Mouse (Mus musculus): ENCODE results near the gene Arid5b. TPM values are rescaled to one million over a fixed set of nuclear protein-coding genes. Genes with fewer than 3 reads are reported as not detected.
A peak's percentile ranks its signal among the peaks of the same experiment; 100 is the strongest.

The Arid5b gene
- polyA plus RNA-seq, 1 experiment from 2014 or later: 42.1 TPM

GRCm38 (mm10) chr10:68135416-68135815, 143.1 kb downstream of the Arid5b start:
- DNase-seq (ENCODE audit: low spot score): no peak
- Histone ChIP-seq H3K4me3 (ENCODE audit: low read depth, low read length) (no peak overlapping the region), H3K36me3 (ENCODE audit: control insufficient read depth, insufficient read depth, low read length) (no peaks in the 10 kb centered on the region), H3K4me1 (ENCODE audit: control insufficient read depth, insufficient read depth, low read length) (peaks cover 29% of the 10 kb centered on the region), H3K27me3 (ENCODE audit: control insufficient read depth, insufficient read depth, low read length) (no peaks in the 10 kb centered on the region), H3K4me2 (ENCODE audit: low read depth, severe bottlenecking) (peak overlapping the region; percentile 58; the same call in 1 of the 2 replicates), H3K9me3 (ENCODE audit: control insufficient read depth, low read length) (no peaks in the 10 kb centered on the region), H3K9ac (ENCODE audit: low read length) (no peak overlapping the region), H3K27ac (replicated peaks; ENCODE audit: low read depth, low read length) (no peak overlapping the region)
- 30% methylated on average over 4 of the region's 4 CpGs for WGBS
- no peak for ATAC-seq (ENCODE audit: insufficient number of reproducible peaks, low FRiP score, low TSS enrichment, low read depth)

DNA sequence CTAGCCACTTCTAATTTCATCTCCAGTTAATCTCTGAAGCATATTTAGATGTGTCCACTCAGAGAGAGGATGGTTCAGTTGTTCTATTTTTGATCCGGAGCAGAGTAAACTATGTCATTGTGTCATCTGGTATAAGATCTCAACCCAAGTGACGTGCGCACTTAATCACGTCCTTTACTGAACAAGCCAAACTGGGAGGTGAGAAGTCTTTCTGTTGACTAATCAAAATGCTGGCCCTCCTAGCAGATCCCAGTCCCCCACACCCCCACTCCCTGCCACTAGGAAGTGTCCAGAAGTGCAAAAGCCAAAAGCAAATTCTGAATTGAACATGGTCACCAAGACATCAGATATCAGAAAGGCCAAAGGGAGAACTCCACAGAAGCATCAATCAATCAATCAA, 144.0 kb downstream of the Arid5b start:
- H3K27me3 ChIP-seq (ENCODE audit: control insufficient read depth, insufficient read depth, low read length): no peaks in the 10 kb centered on the region
- H3K4me3 ChIP-seq (ENCODE audit: low read depth, low read length): no peak overlapping the region
- H3K27ac ChIP-seq (replicated peaks; ENCODE audit: low read depth, low read length): no peak overlapping the region
- DNase-seq (ENCODE audit: low spot score): no peak
- H3K9me3 ChIP-seq (ENCODE audit: control insufficient read depth, low read length): no peaks in the 10 kb centered on the region
- peaks cover 31% of the 10 kb centered on the region for H3K4me1 ChIP-seq (ENCODE audit: control insufficient read depth, insufficient read depth, low read length)
- no peak for ATAC-seq (ENCODE audit: insufficient number of reproducible peaks, low FRiP score, low TSS enrichment, low read depth)
- H3K36me3 ChIP-seq (ENCODE audit: control insufficient read depth, insufficient read depth, low read length): no peaks in the 10 kb centered on the region
- no peak overlapping the region for H3K4me2 ChIP-seq (ENCODE audit: low read depth, severe bottlenecking)
- 86% methylated on average over 4 of the region's 4 CpGs for WGBS
- H3K9ac ChIP-seq (ENCODE audit: low read length): no peak overlapping the region

DNA sequence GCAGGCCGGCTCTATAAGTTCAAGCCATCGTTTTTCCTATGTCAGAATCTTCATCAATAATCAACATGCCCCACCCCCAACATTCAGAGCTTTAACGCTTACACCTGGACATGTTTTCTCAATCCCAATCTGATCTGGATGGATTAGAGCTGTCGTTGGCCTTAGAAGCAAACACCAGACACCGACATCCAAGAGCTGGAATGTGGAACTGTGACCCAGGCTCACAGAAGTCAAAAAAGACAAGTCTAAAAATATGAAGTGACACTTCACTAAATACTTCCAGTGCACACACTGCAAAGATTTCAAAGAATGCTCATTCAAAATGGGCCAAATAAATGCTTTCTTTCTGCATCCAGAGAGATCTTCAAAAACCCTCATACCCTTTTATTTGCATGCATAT, 144.5 kb downstream of the Arid5b start:
- Histone ChIP-seq H3K4me3 (ENCODE audit: low read depth, low read length) (no peak overlapping the region), H3K9me3 (ENCODE audit: control insufficient read depth, low read length) (no peaks in the 10 kb centered on the region), H3K9ac (ENCODE audit: low read length) (no peak overlapping the region), H3K27ac (replicated peaks; ENCODE audit: low read depth, low read length) (no peak overlapping the region), H3K4me2 (ENCODE audit: low read depth, severe bottlenecking) (no peak overlapping the region), H3K36me3 (ENCODE audit: control insufficient read depth, insufficient read depth, low read length) (no peaks in the 10 kb centered on the region), H3K4me1 (ENCODE audit: control insufficient read depth, insufficient read depth, low read length) (peaks cover 31% of the 10 kb centered on the region), H3K27me3 (ENCODE audit: control insufficient read depth, insufficient read depth, low read length) (no peaks in the 10 kb centered on the region)
- DNase-seq (ENCODE audit: low spot score) (no peak), ATAC-seq (ENCODE audit: insufficient number of reproducible peaks, low FRiP score, low TSS enrichment, low read depth) (no peak)
- WGBS: 66% methylated on average over 5 of the region's 5 CpGs

DNA sequence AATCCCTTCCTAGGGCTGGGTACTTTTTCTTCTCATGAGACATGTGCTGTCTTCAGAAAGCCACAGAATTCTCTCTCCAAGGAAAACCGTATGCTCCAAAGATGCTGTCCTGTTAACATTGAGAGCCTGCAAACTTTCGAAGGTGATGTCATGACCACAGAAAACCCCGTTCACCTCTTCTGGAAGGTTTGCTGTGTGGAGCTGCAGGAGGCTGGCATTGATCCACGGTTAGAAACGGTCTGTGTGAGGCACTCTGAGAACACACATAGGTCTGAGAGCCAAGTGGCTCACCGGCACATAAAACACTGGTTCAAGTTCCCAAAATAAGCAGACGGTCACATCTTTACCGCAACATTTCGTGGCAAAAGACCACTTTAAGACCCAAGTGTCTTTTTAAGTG, 145.9 kb downstream of the Arid5b start:
- H3K36me3 ChIP-seq (ENCODE audit: control insufficient read depth, insufficient read depth, low read length): no peaks in the 10 kb centered on the region
- H3K4me3 ChIP-seq (ENCODE audit: low read depth, low read length): no peak overlapping the region
- H3K9ac ChIP-seq (ENCODE audit: low read length): no peak overlapping the region
- H3K4me2 ChIP-seq (ENCODE audit: low read depth, severe bottlenecking): no peak overlapping the region
- H3K4me1 ChIP-seq (ENCODE audit: control insufficient read depth, insufficient read depth, low read length): peaks cover 30% of the 10 kb centered on the region
- no peaks in the 10 kb centered on the region for H3K9me3 ChIP-seq (ENCODE audit: control insufficient read depth, low read length)
- H3K27ac ChIP-seq (replicated peaks; ENCODE audit: low read depth, low read length): no peak overlapping the region
- WGBS: 93% methylated on average over 9 of the region's 9 CpGs
- no peak for DNase-seq (ENCODE audit: low spot score)
- ATAC-seq (ENCODE audit: insufficient number of reproducible peaks, low FRiP score, low TSS enrichment, low read depth): no peak
- H3K27me3 ChIP-seq (ENCODE audit: control insufficient read depth, insufficient read depth, low read length): no peaks in the 10 kb centered on the region

DNA sequence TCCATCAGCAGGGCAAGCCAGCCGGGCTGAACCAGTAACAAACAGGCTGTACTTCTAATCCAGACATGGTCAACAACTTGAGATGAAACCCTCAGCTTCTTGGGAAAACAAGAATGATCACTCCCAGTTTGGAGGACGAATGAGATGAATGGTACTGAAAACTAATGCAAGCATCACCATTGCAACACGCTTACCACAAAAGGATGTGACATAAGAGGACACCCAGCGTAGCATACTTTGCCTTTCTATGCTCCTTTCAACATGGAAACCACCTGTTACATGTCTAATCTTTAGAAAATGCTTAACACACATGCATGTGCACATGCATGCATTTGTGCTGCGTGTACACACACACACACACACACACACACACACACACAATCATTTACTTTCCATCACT, 146.4 kb downstream of the Arid5b start:
- DNase-seq (ENCODE audit: low spot score) (no peak), ATAC-seq (ENCODE audit: insufficient number of reproducible peaks, low FRiP score, low TSS enrichment, low read depth) (no peak)
- H3K36me3 ChIP-seq (ENCODE audit: control insufficient read depth, insufficient read depth, low read length): no peaks in the 10 kb centered on the region
- H3K9ac ChIP-seq (ENCODE audit: low read length): no peak overlapping the region
- no peak overlapping the region for H3K27ac ChIP-seq (replicated peaks; ENCODE audit: low read depth, low read length)
- H3K4me2 ChIP-seq (ENCODE audit: low read depth, severe bottlenecking): no peak overlapping the region
- peaks cover 26% of the 10 kb centered on the region for H3K4me1 ChIP-seq (ENCODE audit: control insufficient read depth, insufficient read depth, low read length)
- no peaks in the 10 kb centered on the region for H3K9me3 ChIP-seq (ENCODE audit: control insufficient read depth, low read length)
- 88% methylated on average over 5 of the region's 5 CpGs for WGBS
- no peaks in the 10 kb centered on the region for H3K27me3 ChIP-seq (ENCODE audit: control insufficient read depth, insufficient read depth, low read length)
- H3K4me3 ChIP-seq (ENCODE audit: low read depth, low read length): no peak overlapping the region

DNA sequence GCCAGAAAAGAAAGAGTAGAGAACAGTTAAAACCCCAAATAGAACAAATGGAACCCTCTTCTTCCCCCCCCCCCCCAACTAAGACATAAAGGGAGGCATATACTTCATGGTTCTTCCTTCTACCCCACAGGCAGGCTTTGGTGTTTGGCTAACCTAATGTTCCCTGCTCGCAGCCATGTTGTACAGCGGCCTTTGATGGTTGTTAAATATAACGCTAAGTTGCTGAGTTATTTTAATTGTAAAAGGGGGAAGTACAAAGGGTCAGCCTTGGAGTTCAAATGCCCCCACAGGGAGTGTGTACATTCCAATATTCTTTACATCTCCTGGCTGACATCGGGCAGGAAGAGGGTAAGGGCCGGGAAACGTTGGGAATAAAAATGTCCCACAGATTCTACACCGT, 148.9 kb downstream of the Arid5b start:
- Histone ChIP-seq H3K9ac (ENCODE audit: low read length) (no peak overlapping the region), H3K4me2 (ENCODE audit: low read depth, severe bottlenecking) (no peak overlapping the region), H3K9me3 (ENCODE audit: control insufficient read depth, low read length) (no peaks in the 10 kb centered on the region), H3K27ac (replicated peaks; ENCODE audit: low read depth, low read length) (no peak overlapping the region), H3K4me1 (ENCODE audit: control insufficient read depth, insufficient read depth, low read length) (peaks cover 14% of the 10 kb centered on the region), H3K27me3 (ENCODE audit: control insufficient read depth, insufficient read depth, low read length) (no peaks in the 10 kb centered on the region), H3K4me3 (ENCODE audit: low read depth, low read length) (no peak overlapping the region), H3K36me3 (ENCODE audit: control insufficient read depth, insufficient read depth, low read length) (no peaks in the 10 kb centered on the region)
- DNase-seq (ENCODE audit: low spot score): no peak
- ATAC-seq (ENCODE audit: insufficient number of reproducible peaks, low FRiP score, low TSS enrichment, low read depth): no peak
- WGBS: 51% methylated on average over 7 of the region's 7 CpGs

GRCm38 (mm10) chr10:68129009-68129408, 149.5 kb downstream of the Arid5b start:
- DNase-seq (ENCODE audit: low spot score) (no peak), ATAC-seq (ENCODE audit: insufficient number of reproducible peaks, low FRiP score, low TSS enrichment, low read depth) (no peak)
- no peak overlapping the region for H3K4me2 ChIP-seq (ENCODE audit: low read depth, severe bottlenecking)
- whole genome bisulfite sequencing: 89% methylated on average over 3 of the region's 3 CpGs
- H3K27me3 ChIP-seq (ENCODE audit: control insufficient read depth, insufficient read depth, low read length): no peaks in the 10 kb centered on the region
- H3K9me3 ChIP-seq (ENCODE audit: control insufficient read depth, low read length): no peaks in the 10 kb centered on the region
- H3K27ac ChIP-seq (replicated peaks; ENCODE audit: low read depth, low read length): no peak overlapping the region
- H3K36me3 ChIP-seq (ENCODE audit: control insufficient read depth, insufficient read depth, low read length): no peaks in the 10 kb centered on the region
- no peak overlapping the region for H3K4me3 ChIP-seq (ENCODE audit: low read depth, low read length)
- H3K9ac ChIP-seq (ENCODE audit: low read length): no peak overlapping the region
- H3K4me1 ChIP-seq (ENCODE audit: control insufficient read depth, insufficient read depth, low read length): peaks cover 14% of the 10 kb centered on the region

DNA sequence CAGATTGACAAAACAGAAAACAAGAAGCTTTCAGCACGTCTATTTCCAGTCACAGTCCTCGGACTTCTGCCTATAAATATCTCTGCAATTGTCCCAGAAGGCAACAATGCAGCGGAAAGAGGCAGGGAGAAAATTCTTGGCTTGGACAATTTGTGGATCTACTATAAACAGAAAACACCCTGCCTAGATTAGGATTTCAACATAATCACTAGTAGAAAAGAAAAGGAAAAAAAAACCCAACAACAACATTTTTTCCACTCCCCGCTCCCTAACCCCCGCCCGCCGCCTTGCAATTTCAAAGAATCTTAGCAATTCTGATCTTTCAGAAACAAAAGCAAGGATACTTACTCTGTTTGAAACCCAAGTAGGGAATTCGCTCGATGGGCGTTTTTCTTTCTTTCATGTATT, 150.1 kb downstream of the Arid5b start:
- no peaks in the 10 kb centered on the region for H3K36me3 ChIP-seq (ENCODE audit: control insufficient read depth, insufficient read depth, low read length)
- no peak overlapping the region for H3K9ac ChIP-seq (ENCODE audit: low read length)
- ATAC-seq (ENCODE audit: insufficient number of reproducible peaks, low FRiP score, low TSS enrichment, low read depth) (no peak), DNase-seq (ENCODE audit: low spot score) (no peak)
- no peaks in the 10 kb centered on the region for H3K27me3 ChIP-seq (ENCODE audit: control insufficient read depth, insufficient read depth, low read length)
- no peak overlapping the region for H3K4me3 ChIP-seq (ENCODE audit: low read depth, low read length)
- no peak overlapping the region for H3K4me2 ChIP-seq (ENCODE audit: low read depth, severe bottlenecking)
- no peak overlapping the region for H3K27ac ChIP-seq (replicated peaks; ENCODE audit: low read depth, low read length)
- WGBS: 79% methylated on average over 10 of the region's 10 CpGs
- peaks cover 14% of the 10 kb centered on the region for H3K4me1 ChIP-seq (ENCODE audit: control insufficient read depth, insufficient read depth, low read length)
- H3K9me3 ChIP-seq (ENCODE audit: control insufficient read depth, low read length): no peaks in the 10 kb centered on the region

DNA sequence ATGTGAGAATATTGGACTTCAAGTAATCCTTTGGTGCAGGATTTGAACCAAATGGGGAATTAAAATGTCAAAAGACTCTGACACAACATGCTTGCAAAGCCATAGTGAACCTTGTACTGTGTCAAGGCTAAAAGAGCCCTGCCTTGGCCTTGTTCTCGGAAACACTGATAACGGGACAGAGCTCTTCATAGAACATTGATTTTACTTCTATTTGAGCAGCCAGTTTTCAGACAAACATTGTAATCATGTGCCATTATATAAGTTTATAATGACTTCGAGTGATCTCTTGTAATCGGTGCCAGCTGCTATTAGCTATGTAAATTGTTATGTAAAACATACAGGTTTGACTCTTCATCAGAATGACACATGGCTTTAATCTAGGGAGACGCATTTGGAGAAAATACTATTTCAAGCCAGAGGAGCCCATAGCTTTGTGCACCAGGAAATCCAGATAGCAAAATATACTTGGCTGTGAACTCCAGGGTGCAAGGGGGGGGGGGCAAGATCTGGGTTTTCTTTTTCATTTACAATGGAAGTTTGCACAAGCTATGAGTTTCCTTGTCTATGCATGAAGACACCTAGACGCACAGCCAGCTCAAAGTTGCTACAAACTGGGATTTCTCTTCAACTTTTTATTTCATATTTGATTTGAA, 150.8 kb downstream of the Arid5b start:
- peaks cover 14% of the 10 kb centered on the region for H3K4me1 ChIP-seq (ENCODE audit: control insufficient read depth, insufficient read depth, low read length)
- no peak overlapping the region for H3K27ac ChIP-seq (replicated peaks; ENCODE audit: low read depth, low read length)
- no peak overlapping the region for H3K4me2 ChIP-seq (ENCODE audit: low read depth, severe bottlenecking)
- H3K36me3 ChIP-seq (ENCODE audit: control insufficient read depth, insufficient read depth, low read length): no peaks in the 10 kb centered on the region
- DNase-seq (ENCODE audit: low spot score): no peak
- H3K9ac ChIP-seq (ENCODE audit: low read length): no peak overlapping the region
- no peaks in the 10 kb centered on the region for H3K27me3 ChIP-seq (ENCODE audit: control insufficient read depth, insufficient read depth, low read length)
- no peak for ATAC-seq (ENCODE audit: insufficient number of reproducible peaks, low FRiP score, low TSS enrichment, low read depth)
- WGBS: 73% methylated on average over 6 of the region's 6 CpGs
- no peak overlapping the region for H3K4me3 ChIP-seq (ENCODE audit: low read depth, low read length)
- no peaks in the 10 kb centered on the region for H3K9me3 ChIP-seq (ENCODE audit: control insufficient read depth, low read length)
